Mouse (Mus musculus) ovary, adult 18-20 months (tissue): ENCODE measurements around the gene Fam120a.
A peak's percentile ranks its signal among the peaks of the same experiment; 100 is the strongest.

ENCODE experiments used
- DNase-seq: peaks from one replicate; pipeline ENCODE4 v3.0.0; 2022; ENCODE audit warnings: low spot score, mixed read lengths

Fam120a gene

DNA sequence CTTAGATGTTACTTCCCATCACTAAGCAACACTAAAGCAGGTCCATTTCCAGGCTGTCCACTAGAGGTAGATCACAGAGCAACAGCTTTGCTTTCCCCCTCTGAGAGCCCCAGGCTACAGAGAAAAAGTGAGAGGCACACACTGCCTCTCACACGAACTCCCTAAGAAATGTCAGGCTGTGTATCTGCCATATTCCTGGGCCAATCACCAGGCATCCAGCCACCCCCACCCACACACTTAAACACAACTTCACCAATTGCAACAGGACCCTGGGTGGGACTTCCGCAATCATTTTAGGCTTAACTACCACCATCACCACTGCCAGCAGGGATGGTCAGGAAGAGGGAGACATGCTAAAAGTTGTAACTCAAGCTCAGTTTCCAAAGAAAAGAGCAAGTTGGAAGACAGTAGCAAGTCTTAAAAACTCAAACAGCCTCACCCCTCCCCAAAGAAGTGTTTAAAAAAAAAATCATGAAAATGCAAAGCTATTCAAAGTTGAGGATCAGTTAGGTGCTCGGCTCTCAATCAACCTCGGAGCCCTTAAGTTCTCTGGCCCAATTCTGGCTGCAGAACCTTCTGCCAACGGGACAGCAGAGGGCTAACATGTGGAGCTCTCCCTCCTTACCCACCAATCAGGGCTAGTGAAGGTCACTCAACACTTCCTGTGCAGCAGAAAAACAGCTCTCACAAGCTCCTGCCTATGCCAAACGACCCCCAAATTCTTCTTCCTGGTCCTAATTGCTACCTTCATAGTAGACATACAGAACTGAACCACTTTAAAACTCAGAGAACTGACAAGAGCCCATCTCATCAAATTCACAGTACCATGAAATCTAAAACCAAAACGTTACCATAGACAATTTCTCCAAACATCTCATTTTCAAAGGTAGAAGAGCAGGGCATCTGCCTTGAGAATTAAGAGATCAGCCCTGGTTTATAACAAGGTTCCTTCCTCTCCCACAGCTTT is 2.0 kb downstream of the Fam120a start:
- peak; percentile 68 for DNase-seq

DNA sequence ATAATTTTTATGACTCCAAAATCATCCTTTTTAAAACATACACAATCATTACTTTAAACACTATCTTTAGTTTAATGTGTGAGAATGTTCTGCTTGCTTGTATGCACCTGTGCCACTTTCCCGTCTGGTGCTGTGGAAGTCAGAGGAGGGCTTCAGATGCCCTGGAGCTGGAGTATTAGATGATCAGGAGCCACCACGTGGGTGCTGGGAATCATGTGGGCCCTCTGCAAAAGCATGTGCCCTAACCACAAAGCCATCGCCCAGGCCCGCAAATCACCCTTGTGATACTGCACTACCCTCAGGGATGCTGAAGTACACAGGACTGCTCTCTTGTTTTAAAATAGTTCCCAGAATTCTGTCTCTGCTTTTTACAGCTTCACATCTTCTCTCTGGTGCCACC is 3.0 kb downstream of the Fam120a start:
- no peak for DNase-seq

GRCm38 (mm10) chr13:48963111-48963510 is 4.7 kb downstream of the Fam120a start:
- no peak for DNase-seq

DNA sequence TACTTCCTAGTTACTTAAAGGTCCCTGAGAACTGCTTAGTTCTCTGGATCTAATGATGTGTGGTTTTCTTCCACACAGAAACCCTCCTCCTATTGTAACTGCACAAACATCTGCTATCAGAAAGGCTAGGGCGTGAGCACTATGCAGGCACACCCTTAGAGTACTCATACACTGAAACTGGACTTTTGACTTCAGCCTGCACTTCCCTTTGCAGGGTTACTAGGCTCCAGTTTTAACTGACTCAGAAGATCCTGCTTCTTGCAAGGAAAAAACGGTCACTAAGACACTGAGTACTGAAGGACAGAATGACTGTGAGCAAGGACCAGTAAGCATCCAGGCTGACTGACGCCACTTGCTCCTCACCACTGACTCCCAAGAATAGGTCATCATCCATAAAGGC is 5.3 kb downstream of the Fam120a start:
- DNase-seq: no peak

GRCm38 (mm10) chr13:48958608-48959007 is 9.2 kb downstream of the Fam120a start:
- no peak for DNase-seq

GRCm38 (mm10) chr13:48954825-48955224 is 13.0 kb downstream of the Fam120a start:
- DNase-seq: no peak

- no peak for DNase-seq
These were observed 17.1 kb downstream of the Fam120a start for GRCm38 (mm10) chr13:48950600-48951241.

DNA sequence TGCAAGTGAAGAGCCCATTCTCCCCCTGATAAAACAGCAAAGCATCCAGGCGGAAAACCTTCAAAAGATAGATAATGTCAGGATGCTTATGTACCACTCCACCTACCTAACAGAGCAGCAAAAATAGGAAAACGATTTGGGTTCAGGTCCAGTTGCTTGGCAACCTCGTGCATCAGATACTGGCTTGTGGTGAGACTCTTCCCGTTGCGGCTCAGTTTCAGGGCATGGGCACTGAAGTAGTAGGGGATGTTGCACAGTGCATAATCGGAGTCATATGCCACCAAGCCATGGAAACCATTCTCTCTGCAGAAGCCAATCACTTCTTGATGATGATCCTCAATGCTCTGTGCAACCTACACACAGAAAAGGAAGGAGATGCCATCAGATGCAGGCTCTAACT is 18.9 kb downstream of the Fam120a start:
- DNase-seq: no peak

GRCm38 (mm10) chr13:48944571-48944970 is 23.2 kb downstream of the Fam120a start:
- no peak for DNase-seq

- DNase-seq: peak; percentile 28
These were observed 25.3 kb downstream of the Fam120a start for GRCm38 (mm10) chr13:48942471-48942870.

- no peak for DNase-seq
These were observed 26.0 kb downstream of the Fam120a start for GRCm38 (mm10) chr13:48941773-48942172.

- no peak for DNase-seq
These were observed 33.2 kb downstream of the Fam120a start for GRCm38 (mm10) chr13:48934597-48934996.

DNA sequence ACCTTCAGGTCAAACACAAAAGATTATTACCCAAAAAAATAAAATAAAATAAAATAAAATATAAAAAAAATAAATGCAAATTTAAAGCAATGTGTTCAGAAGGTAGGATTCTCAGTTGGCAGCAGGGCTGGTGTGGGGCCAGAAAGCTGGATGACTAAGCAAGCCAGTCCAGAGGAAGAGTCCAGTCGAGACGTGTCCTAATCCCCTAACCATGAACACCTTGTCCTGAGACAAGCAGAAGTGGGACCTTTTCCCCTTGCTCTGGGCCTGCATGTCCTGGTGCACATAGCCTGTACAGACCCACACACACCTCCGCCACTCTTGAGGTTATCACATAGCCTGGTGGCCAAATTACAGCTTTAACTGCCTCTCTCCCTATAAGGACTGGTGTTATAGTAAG is 35.1 kb downstream of the Fam120a start:
- DNase-seq: no peak

DNA sequence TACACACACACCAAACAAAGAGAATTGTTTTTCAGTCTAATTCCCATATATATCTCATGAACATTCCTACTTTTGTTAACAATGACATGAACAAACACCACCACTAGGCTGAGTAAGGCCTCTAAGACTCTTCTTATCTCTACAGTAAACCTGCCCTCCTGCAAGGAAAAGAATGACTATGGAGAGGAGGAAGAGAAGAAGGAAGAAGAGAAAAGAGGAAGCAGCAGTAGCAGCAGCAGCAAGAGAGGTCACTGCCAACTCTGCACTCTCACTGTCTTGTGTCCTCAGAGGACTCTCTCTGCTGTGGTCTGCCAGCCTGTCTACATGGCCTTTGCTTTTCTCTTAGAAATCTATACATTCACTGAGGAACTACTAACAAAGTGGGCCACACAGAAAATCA is 36.1 kb downstream of the Fam120a start:
- no peak for DNase-seq

DNA sequence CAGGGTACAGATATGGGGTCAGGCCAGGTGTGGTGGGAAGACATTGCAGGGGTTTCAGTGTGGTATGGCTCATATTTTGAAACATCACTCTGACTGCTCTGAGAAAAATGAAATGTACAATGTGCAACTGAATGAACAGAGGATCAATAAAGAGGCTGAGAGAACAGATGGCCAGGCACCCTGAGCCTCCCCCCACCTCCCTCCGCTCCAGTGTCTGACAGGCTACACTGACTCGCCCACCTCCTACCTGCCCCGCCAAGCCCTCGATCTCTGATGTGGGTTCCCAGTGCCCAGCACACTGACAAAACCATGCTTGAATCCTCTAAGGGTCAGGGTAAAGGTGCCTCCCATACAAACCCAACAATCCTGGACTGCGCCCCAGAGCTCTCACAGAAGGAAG is 36.6 kb downstream of the Fam120a start:
- DNase-seq: no peak

DNA sequence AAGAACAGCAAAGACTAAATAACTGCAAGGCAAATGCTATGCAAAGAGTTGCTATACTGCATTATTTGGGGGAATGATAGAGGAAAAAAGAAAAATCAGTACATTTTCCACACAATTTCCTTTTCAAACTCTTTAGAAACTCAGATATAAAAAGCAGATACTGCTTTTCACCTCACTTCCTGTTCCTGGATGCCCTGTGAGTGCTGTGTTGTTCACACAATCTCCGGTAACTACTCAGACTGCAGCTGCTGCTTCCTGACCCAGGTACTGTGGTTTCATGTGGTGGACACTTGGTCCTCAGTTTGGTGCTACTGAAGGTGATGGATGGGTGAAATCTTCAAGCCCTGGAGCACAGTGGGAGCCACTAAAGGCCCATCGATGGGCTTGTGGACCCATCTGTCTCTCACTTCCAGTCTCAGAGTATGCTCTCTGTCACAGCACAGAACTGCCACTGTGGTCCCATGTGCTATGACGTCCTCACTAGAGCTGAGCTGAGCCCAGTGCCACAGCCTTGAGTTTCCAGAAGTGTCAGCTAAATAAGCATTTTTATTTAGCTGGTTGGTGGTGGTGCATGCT is 38.2 kb downstream of the Fam120a start:
- no peak for DNase-seq

- DNase-seq: no peak
These were observed 40.2 kb downstream of the Fam120a start for GRCm38 (mm10) chr13:48927609-48928008.

- no peak for DNase-seq
These were observed 45.1 kb downstream of the Fam120a start for GRCm38 (mm10) chr13:48922712-48923111.

DNA sequence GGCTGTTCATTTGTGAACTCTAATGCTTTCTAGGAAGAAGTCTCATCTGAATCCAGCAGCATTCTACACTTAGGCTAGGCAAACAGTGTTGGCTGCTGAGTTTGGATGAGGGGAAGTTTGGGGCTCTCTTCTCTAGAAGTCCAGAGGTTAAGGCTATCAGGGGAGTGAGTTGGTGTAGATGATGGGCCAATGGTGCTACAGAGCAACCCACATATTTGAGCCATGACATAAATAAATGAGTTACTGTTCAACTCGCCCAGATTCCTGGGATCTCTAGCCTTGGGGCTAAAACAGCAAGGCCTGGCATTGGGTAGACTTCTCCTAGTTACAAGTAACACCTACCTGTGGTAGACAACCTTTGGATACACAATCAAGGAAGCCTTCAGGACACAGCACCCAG is 46.6 kb downstream of the Fam120a start:
- no peak for DNase-seq

DNA sequence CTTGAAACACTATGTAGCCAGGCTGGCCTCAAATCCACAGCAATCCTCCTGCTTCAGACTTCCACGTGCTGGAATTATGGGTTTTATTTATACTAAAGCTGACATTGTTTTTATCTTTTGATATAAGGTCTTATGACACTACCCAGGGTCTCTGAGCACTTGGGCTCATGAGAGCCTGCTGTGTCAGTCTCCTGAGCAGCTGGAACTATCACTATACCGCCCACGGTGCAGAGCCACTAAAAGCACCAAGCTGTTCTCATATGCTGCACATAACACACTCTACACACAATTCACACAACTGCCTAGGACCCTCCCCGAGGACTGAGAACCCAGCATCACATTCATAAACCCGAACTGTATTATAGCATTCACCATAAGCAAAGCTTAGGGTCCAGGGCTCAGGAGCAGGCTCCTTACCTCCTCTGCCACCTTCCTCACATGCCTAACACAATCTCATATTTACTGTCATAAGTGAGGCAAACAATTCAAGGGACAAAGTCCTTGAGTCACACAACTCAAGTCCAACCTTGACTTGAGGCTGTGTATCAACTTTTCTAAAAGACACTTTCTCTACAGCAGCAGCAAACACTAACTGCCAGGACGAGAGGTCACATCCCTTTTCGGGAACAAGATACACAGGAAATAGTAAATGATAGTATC is 47.9 kb downstream of the Fam120a start:
- DNase-seq: no peak

DNA sequence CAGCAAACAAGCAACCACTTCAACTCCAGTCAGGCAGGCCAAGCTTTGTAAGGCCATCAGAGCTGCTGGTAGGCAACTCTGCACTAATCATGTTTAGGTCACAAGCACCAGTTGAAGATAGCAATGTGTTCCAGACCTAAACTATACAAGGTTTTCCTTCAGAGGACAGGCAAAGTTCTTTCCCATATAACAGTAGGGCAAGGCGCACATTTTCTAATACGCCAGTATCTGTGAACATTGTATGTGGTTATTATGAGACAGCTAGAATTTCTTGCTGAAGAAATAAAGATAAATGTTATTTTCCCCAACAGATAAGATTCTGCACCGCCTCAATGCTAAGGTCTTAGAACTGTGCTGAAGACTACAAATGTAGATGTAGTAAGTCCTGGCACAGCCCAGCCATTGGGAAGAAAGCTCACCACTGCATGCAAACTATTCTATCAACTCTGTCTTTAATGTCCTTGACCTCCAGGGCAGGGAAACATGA is 50.7 kb downstream of the Fam120a start:
- no peak for DNase-seq

DNA sequence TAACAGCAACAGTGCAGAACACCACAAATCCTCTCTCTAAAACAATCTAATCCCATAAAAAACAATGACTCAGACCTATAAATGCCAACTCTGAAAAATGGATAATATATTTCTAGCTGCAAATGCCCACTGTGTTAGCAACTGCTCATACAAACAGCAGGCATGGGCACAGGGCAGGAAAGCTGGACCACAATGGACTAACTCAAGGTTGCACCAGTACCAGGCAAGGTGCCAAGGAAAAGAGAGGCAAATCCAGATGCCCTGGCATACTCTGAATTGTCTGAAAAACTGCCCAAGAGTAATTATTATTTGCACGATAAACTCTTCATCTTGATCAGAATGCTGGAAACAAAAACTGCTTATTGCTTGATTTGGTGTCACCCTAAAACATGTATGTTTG is 54.1 kb downstream of the Fam120a start:
- peak; percentile 70 for DNase-seq
